ENCODE assay signal across 14 mouse cellular contexts in genomic region chr4:54045258-54046029, GRCm38 (mm10).
"Had no signal": no experiment of that assay in that cellular context is flagged by ENCODE, and none has a peak within 500 bp of the region (broad histone marks: within the 10 kb centered on the region; RNA-seq: fewer than 3 reads in every experiment).

No protein-coding gene starts in this region.

- H3K4me1 ChIP-seq: kidney, embryonic 15.5 days; limb, embryonic 10.5 days; liver, embryonic 15.5 days; stomach, embryonic 15.5 days had no signal

- H3K9me3 ChIP-seq: kidney, embryonic 15.5 days; limb, embryonic 10.5 days; liver, embryonic 15.5 days; stomach, embryonic 15.5 days had no signal

- H3K4me2 ChIP-seq: kidney, embryonic 15.5 days; liver, embryonic 11.5 days; liver, embryonic 15.5 days; stomach, embryonic 15.5 days had no signal

- DNase-seq: kidney, adult 2 months; kidney, postnatal 14 days; lung, adult 2 months; lung, postnatal 36 days; right cerebral cortex, postnatal 14 days; thymus, adult 2 months; thymus, postnatal 36 days had no signal

- ATAC-seq: lung, postnatal 0 days had no signal

- H3K4me3 ChIP-seq: kidney, embryonic 15.5 days; left cerebral cortex, adult 2 months; limb, embryonic 10.5 days; liver, embryonic 15.5 days; stomach, embryonic 15.5 days had no signal

- H3K36me3 ChIP-seq: kidney, embryonic 15.5 days; limb, embryonic 10.5 days; liver, embryonic 15.5 days; stomach, embryonic 15.5 days had no signal

- H3K9ac ChIP-seq: kidney, embryonic 15.5 days; liver, embryonic 15.5 days; stomach, embryonic 15.5 days had no signal

- H3K27me3 ChIP-seq: kidney, embryonic 15.5 days; liver, embryonic 15.5 days; stomach, embryonic 15.5 days had no signal

- H3K27ac ChIP-seq: kidney, embryonic 15.5 days; left cerebral cortex, adult 2 months; limb, embryonic 10.5 days; liver, embryonic 15.5 days; stomach, embryonic 15.5 days had no signal
